Mouse (Mus musculus) kidney, adult 2 months (tissue): ENCODE results near the gene Col4a4. TPM values are rescaled to one million over a fixed set of nuclear protein-coding genes. Genes with fewer than 3 reads are reported as not detected.

Source experiments
- DNase-seq: peaks from one replicate; pipeline ENCODE4 v3.0.0; 2021
- H3K27ac ChIP-seq: fragments of 200-500 bp; 2 replicates; pipeline ENCODE4 v1.5.1; 2012; ENCODE audit warnings: low read depth, low read length, control low read depth, inconsistent platforms; ENCODE audit not compliant: insufficient read depth
- H3K27me3 ChIP-seq: fragments of 200-500 bp; replicated peaks from 2 replicates; pipeline ENCODE4 v1.6.1; 2012; ENCODE audit warnings: mild to moderate bottlenecking, moderate library complexity, low read length, inconsistent platforms; ENCODE audit not compliant: control insufficient read depth, insufficient read depth
- H3K36me3 ChIP-seq: fragments of 200-500 bp; 2 replicates; pipeline ENCODE4 v1.6.1; 2012; ENCODE audit warnings: mild to moderate bottlenecking, moderate library complexity, low read length, inconsistent platforms; ENCODE audit not compliant: control insufficient read depth, insufficient read depth
- H3K4me1 ChIP-seq: fragments of 200-500 bp; 2 replicates; pipeline ENCODE4 v1.6.1; 2011; ENCODE audit warnings: low read length; ENCODE audit not compliant: control insufficient read depth, insufficient read depth
- H3K4me3 ChIP-seq: fragments of 200-500 bp; 2 replicates; pipeline ENCODE4 v1.5.1; 2011; ENCODE audit warnings: mild to moderate bottlenecking, low read depth, low read length, control low read depth; ENCODE audit not compliant: insufficient read depth
- CTCF ChIP-seq: fragments of 200-500 bp; conservative IDR thresholded peaks from 2 replicates; pipeline ENCODE4 v1.5.1; 2011; ENCODE audit warnings: low read depth, mild to moderate bottlenecking, control low read depth, low read length, moderate library complexity, mixed read lengths; ENCODE audit not compliant: insufficient read depth, insufficient read length
- POLR2A ChIP-seq: fragments of 200-500 bp; IDR thresholded peaks from one replicate; pipeline ENCODE4 v1.6.1; 2011; ENCODE audit warnings: low read depth, low read length, control low read depth
- WGBS: fragments of 180-500 bp; shearing (Covaris S2); methylation state at CpG from one replicate; pipeline ENCODE4 v1.1.7; 2018; 5-methylcytosine and 5-hydroxymethylcytosine counted together
- polyA plus RNA-seq: library from polyadenylated mRNA; depleted of rRNA; stranded (reverse); fragments of >200 nt; gene quantifications from 2 replicates; pipeline ENCODE4 v1.2.3, GENCODE M21; 2012; rRNA removed

Gene Col4a4
- polyA plus RNA-seq, 1 experiment = 29.4 TPM

DNA sequence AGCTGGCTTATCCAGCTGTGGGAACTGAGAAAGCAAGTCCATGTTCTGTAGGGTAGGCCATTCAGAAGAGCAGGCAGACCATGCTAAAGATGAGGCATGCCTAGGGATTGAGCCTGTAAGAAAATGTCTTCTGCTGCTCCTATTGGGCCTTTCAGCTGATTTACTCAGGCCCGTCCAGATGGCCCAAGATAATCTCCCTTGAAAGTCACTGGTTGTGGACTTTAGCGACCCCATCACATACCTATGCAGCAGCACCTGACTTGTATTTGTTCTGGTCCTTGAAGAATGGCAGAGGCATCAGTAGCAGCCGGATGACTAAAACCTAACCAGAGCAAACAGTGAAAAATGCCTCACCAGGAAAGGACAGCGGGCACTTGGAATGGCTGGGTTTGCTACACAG is 171.0 kb downstream of the Col4a4 start:
- no peak for TF ChIP-seq POLR2A
- TF ChIP-seq CTCF = no peak
- no peak overlapping the region for H3K27ac ChIP-seq
- 94% methylated on average over 4 of the region's 4 CpGs for WGBS
- no peak overlapping the region for H3K4me3 ChIP-seq
- H3K27me3 ChIP-seq = no peaks in the 10 kb centered on the region
- H3K36me3 ChIP-seq = no peaks in the 10 kb centered on the region
- DNase-seq = no peak
- no peaks in the 10 kb centered on the region for H3K4me1 ChIP-seq

DNA sequence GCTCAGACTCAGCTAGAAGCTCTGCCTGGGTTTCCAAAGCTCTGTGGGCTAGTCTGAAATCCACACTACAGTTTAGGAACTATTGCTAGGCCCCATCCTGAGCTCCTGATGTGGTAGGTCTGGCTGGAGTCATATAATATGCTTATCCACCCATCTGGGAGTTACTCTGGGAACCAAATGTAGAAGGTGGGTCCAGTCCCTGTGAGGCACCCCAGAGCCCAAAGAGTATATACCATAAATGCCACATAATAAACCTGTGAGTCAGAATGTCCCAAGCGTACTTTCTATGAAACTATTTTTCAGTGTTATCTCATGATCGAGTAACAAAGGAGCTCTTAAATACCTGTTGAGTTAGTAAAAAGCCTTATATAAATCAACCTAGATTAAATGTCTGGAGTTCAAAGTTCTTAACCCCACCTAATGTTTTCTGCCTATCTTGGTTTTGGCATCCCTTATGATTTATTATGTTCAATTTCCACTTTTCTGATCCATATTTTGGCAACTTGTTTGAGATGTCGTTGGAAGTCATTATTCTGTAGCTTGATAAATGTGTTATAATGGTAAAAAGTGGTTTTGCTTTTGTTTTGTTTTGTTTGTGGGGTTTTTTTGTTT is 172.1 kb downstream of the Col4a4 start:
- WGBS = 96% methylated on average over 3 of the region's 3 CpGs

DNA sequence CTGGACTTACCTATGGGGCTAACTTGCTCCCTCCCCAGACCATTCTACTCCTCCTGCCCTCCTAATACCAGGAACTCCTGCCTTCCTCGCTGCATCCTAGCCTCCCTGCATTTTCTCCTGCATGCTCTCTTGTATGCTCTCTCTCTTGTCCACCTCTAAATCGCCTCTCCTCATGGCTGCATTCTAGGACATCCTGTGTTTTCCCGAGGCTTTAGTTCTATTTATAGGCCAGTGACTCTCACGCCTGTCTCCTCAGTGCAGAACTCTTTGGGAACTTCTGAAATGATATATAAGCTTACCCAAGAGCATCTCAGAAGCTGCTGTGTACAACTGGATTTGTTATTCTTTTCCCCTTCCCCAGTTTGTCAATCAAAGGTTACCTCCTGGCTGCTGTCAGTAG is 174.6 kb downstream of the Col4a4 start:
- no peak for DNase-seq
- WGBS = 70% methylated on average over 4 of the region's 4 CpGs
- no peak overlapping the region for H3K27ac ChIP-seq
- H3K36me3 ChIP-seq = no peaks in the 10 kb centered on the region
- no peaks in the 10 kb centered on the region for H3K4me1 ChIP-seq
- H3K27me3 ChIP-seq = no peaks in the 10 kb centered on the region
- H3K4me3 ChIP-seq = no peak overlapping the region
- TF ChIP-seq POLR2A = no peak

More for the DNA sequence above, 172.1 kb downstream of the Col4a4 start:
- DNase-seq = no peak
- Histone ChIP-seq H3K27ac (no peak overlapping the region), H3K4me3 (no peak overlapping the region), H3K27me3 (no peaks in the 10 kb centered on the region), H3K36me3 (no peaks in the 10 kb centered on the region), H3K4me1 (no peaks in the 10 kb centered on the region)
- TF ChIP-seq POLR2A (no peak), CTCF (no peak)

DNA sequence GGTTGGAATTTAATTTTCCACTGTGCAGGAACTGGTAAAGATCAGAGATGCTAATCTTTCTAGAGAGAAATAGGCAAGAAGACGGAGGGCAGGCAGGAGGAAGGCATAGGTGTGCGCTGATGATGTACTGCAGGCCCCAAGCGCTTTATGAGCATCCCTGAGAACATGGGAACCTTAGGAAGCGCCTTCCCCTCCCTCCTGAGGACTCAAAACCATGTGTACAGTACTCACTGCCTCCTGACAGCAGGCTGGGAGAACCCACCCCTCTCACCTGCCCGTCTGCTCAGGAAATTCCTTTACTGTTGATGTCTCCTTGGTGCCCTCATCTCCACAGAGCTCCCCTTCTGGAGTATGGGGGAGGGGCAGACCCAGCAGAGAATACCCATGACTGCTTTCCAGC is 175.1 kb downstream of the Col4a4 start:
- WGBS = 87% methylated on average over 5 of the region's 5 CpGs
- Histone ChIP-seq H3K4me1 (no peaks in the 10 kb centered on the region), H3K27me3 (no peaks in the 10 kb centered on the region), H3K4me3 (no peak overlapping the region), H3K36me3 (no peaks in the 10 kb centered on the region), H3K27ac (no peak overlapping the region)
- TF ChIP-seq POLR2A (no peak), CTCF (no peak)
- no peak for DNase-seq

- DNase-seq = no peak
- Histone ChIP-seq H3K4me3 (no peak overlapping the region), H3K27me3 (no peaks in the 10 kb centered on the region), H3K4me1 (no peaks in the 10 kb centered on the region), H3K27ac (no peak overlapping the region), H3K36me3 (no peaks in the 10 kb centered on the region)
- 59% methylated on average over 3 of the region's 3 CpGs for WGBS
- no peak for TF ChIP-seq CTCF
- no peak for TF ChIP-seq POLR2A
These were observed 176.1 kb downstream of the Col4a4 start for GRCm38 (mm10) chr1:82410548-82410947.

DNA sequence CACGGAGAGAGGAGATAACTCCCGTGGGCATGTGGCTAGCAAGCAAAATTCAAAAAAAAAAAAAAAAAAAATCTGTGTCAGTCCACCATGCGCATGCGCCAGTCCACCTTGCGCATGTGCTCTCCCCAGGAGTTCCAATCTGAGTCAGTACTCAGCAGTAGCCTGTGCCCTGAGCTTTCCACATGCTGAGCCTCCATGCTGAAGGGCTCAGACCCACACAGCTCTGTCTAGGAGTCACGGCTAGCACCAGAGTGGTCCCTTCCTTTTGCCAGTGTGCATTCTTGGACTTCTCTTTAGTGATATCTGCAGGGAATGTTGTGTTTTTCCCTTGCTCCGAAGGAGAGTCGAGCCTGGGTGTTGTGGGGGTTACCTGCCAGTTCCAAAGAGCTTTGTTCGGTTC is 177.4 kb downstream of the Col4a4 start:
- Histone ChIP-seq H3K27ac (no peak overlapping the region), H3K4me3 (no peak overlapping the region), H3K27me3 (no peaks in the 10 kb centered on the region), H3K4me1 (no peaks in the 10 kb centered on the region), H3K36me3 (no peaks in the 10 kb centered on the region)
- TF ChIP-seq CTCF (no peak), POLR2A (no peak)
- 93% methylated on average over 9 of the region's 9 CpGs for WGBS
- no peak for DNase-seq

DNA sequence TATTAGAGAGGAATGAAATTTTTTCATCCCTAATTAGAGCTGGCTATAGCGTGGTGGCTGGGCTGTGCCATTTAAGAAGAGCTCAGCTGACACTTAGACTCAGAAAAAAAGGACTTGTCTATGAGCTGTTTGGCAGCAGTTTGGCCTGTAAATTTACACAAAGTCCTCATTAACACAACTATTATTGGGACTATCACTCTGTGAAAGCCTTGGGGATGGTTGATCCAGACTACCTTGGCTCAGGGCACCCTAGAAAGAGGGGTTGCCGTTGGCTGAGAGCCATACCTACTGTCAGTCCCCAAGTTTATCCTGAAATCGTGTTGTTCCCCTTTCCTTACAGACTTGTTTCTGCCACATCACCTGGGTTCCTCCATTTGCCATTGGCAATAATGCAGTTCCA is 178.9 kb downstream of the Col4a4 start:
- Histone ChIP-seq H3K27me3 (no peaks in the 10 kb centered on the region), H3K4me1 (no peaks in the 10 kb centered on the region), H3K36me3 (no peaks in the 10 kb centered on the region), H3K4me3 (no peak overlapping the region), H3K27ac (no peak overlapping the region)
- 88% methylated on average over 3 of the region's 3 CpGs for WGBS
- TF ChIP-seq POLR2A (no peak), CTCF (no peak)
- DNase-seq = no peak

Other genes starting within 250 kb of the Col4a4 start
- gene Col4a3, start 72 bp upstream of the Col4a4 start, polyA plus RNA-seq = 57.7 and 78.6 TPM in 2 replicates
- gene Mff, start 138.0 kb upstream of the Col4a4 start, polyA plus RNA-seq = 59.7 and 68.4 TPM in 2 replicates
- not detected in 2 replicates for gene Tm4sf20, start 181.6 kb upstream of the Col4a4 start, polyA plus RNA-seq
- not detected in 2 replicates for gene Gm47791, start 184.4 kb upstream of the Col4a4 start, polyA plus RNA-seq